Mouse (Mus musculus): ENCODE measurements around the gene Hnrnpa2b1. TPM values are rescaled to one million over a fixed set of nuclear protein-coding genes. Genes with fewer than 3 reads are reported as not detected.

The Hnrnpa2b1 gene
- polyA plus RNA-seq, 1 experiment = 434 TPM

DNA sequence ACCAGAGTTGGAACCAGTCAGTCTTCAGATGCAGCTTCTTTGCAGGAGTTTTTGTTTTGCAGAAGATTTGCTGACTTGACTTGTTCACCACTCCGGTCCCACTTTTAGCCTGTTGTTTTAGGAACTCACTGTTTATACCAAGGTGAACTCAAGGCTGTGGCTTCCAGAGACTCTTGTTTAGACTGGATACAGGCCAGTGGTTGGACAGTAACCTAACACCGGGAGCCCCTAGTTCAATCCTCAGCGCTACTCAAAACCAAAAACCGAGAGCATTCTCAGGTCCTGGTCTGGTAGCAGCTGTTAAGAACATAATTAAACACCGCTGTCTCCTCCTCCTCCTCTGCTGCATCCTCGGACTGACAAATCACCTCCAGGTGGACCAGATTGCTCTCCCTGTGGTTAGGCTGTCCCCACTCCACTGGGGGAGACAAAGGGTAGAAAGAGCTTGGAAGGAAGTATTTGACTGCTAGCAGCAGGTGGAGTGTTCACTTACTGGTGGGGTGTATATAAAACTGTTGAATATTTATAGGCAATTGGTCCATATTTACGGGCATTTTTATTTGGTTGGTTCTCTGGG lies 16.7 kb downstream of the Hnrnpa2b1 start:
- TF ChIP-seq GATA1 (IDR thresholded peaks at IDR 0.05; ENCODE audit: low read length) = no peak

DNA sequence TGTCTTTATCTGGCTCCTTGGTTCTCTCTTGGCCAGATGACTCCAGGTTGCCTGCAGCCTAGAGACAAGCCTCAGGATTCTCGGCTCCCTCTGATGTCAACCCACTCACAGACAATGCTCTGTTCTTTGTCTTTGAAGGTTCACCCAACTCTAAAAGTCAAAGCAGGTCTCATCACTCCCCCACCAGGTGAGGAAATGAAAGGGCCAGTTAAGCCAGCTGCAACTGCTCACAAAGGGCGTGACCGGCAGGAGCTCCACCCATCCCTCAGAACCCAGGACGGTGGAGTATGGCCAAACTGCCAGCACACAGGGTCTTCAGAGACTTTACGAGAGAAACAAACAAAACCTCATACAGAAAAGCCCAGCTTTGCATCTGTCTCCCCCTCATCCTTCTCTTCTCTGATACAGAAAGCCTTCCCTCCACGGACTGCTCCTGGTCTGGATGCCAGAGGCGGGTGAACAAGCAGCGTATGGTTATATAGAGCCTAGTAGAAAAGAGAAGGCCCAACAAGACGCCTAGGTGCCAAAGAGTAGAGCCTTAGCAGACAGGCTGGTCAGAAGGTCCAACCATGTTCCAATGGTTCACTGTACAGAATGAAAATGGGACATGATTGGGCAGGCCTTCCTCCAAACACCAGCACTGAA lies 27.4 kb downstream of the Hnrnpa2b1 start:
- TF ChIP-seq GATA1 (IDR thresholded peaks at IDR 0.05; ENCODE audit: low read length) = no peak

DNA sequence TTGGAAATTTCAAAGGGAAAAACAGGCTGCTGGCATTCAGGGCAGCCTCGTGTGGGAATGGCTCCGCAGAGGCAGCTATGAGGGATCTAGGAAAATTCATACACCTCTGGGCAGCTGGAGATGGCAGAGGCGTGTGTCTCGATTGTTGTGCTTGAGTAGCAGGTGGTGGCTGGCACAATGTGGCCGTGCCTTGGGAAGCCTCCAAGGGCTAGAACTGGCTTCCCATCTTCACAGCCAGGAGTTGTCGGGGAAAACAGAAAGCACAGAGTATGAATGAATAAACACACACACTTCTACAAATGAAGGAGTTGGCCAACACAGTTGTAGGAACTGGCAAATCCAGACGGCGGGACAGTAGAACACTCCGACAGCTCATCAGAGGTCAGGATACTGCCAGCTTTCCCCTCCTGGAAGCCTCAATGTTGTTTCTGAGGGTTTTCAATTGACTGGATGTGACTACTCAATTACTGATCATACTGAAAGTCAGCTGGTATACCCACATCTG lies 30.8 kb downstream of the Hnrnpa2b1 start:
- TF ChIP-seq GATA1 (IDR thresholded peaks at IDR 0.05; ENCODE audit: low read length) = no peak

DNA sequence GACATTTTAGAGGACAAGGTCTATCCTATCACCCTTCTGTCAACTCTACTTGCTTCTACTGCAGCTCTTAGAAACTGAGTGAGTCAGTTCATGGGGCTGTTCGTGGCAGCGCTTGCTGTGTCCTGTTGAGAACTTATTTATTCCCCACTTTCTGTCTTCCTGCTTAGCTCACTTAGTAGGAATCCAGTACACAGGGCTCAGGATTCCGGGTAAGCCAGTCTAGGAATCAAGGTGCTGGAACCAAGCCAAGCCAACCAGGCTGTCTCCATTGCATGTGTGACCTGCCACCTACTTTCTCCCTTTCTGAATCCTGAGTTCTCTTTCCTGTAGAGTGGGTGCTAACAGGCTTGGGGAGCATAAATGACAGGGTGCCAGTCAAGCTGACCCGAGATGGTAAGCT lies 32.0 kb downstream of the Hnrnpa2b1 start:
- TF ChIP-seq GATA1 (IDR thresholded peaks at IDR 0.05; ENCODE audit: low read length) = no peak

DNA sequence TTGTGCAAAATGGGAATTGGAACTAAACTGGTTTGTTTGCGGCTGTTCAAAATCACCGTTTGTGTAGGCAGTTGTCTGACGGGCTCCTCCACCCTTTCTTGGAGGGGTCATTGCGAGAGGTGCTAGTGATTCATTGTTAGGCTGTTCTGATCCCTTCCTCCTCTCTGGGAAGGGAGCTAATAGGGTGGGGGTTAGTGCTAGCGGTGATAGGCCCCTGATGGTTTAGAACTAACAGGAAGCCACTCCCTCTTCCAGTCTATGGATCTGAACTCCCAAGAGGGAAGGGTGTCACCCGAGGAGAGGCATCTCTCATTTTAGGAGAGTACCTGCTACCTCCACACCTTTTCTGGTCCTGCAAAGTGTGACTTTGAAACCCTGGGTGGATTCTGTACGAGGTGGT lies 35.4 kb downstream of the Hnrnpa2b1 start:
- TF ChIP-seq GATA1 (IDR thresholded peaks at IDR 0.05; ENCODE audit: low read length) = no peak

DNA sequence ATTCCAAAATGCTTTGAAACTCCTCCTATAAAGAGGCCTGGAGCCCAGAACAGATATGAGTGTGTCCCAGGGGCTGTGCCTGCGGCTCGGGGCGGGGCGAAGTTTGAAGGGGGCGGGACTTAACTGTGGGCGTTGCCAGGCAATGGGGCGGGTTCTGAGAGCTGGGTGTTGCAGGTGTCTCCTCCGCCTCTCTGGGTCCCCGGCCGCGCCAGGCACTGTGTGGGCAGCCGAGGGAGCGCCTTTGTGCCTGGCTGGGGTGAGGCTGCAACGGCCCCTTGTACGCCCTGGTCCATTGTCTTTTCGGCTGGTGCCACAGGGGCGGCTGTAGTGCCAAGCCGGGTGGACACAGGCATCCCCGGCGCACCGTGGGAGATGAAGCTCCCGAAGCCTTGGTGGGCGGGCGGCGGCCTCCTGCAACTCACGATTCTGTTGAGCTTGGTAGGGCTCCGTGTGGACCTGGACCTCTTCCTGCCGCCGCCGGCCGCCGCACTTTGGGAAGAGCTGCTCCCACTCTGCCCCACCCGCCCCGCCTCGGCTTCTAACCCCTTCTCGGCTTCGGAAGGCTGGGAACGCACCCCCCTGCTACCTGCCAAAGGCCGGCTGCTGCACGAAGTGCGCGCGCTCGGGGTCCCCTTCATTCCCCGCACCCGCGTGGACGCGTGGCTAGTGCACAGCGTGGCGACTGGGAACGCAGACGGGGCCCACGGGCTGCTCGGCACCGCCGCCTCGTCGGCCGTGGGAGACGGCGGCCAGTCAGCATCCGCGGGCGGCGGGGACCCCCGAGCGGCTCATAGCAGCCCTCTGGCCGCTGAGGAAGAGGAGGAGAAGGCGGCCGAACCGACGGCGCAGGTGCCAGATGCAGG lies 36.9 kb downstream of the Hnrnpa2b1 start, which contains the start of gene Nfe2l3:
Nfe2l3 (plus strand) TSS at position 136 of the 863 bp plus-strand sequence.
- TF ChIP-seq GATA1 (IDR thresholded peaks at IDR 0.05; ENCODE audit: low read length) = no peak

DNA sequence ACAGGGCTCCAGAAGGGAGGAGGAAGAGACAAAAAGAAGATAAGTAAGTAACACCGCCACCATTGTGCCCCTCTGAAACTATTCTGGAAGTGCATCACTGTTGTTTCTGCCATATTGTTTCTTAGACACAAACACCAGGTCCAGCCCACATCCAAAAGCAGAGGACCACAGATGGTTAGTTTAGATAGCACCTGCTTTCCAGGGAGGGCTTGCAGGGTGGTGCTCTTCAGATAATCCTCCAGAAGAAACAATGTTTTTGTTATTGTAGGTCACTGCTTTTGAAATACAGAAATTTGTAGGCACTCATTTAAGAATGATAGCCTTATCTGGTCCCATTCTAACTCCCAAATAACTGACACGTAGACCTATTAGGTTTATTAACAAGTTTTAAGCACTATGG lies 45.2 kb downstream of the Hnrnpa2b1 start:
- no peak for TF ChIP-seq GATA1 (IDR thresholded peaks at IDR 0.05; ENCODE audit: low read length)

DNA sequence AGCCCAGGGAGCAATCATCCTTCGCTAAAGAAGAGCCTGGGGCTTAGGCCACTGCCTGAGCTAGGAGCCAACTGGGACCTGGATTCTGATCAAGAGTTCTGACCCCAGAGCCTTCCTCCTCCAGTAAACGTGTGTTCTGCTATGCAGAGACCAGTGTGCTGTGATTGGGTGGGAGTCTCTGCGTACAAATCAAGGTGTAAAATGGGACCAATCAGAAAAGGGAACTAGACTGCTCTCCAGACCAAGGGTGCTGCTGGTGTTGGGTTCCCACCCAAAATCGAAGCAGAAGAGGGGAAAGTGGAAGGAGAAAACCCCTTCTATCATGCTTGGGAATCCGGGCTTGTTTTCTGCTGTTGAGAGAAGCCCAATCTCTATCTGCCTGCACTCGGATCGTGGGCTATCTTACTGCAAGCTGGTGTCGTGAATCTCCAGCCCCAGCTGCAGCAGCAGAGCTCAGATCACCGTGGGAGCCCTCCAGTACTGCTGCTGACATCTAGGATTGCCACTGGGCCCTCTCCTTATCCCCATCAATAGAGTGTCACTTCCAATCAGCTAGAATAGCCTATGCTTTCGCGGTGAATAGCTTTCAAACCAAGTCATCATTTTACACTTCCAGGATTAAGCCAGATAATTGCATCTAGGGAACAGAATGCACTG lies 46.1 kb downstream of the Hnrnpa2b1 start:
- no peak for TF ChIP-seq GATA1 (IDR thresholded peaks at IDR 0.05; ENCODE audit: low read length)

DNA sequence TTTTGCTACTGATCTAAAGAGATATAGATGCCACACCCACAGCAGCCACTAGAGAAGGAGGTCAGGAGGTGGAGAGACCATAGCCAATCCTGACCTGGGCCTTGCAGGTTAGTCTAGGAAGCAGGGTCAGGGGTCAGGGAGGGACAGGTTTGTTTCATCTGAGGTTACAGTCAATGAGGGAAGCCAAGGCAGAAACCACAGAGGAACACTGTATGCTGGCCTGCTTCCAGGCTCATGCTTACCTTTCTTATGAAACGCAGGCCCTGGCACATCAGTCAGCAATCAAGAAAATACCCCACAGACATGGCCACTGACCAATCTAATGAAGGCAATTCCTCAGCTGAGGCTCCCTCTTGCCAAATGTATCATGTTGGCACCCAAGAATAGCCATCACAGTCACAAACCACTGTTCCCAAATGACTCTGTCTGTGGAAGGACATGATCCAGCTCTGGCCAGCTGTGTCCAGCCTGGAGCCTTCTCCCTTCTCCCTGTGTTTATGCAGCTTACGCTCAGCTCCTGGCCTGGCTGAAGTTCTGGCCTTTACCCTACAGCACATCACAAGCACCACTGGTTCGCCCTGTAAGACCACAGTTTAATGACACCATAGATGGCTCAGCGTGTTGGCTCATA lies 52.3 kb downstream of the Hnrnpa2b1 start:
- no peak for TF ChIP-seq GATA1 (IDR thresholded peaks at IDR 0.05; ENCODE audit: low read length)

DNA sequence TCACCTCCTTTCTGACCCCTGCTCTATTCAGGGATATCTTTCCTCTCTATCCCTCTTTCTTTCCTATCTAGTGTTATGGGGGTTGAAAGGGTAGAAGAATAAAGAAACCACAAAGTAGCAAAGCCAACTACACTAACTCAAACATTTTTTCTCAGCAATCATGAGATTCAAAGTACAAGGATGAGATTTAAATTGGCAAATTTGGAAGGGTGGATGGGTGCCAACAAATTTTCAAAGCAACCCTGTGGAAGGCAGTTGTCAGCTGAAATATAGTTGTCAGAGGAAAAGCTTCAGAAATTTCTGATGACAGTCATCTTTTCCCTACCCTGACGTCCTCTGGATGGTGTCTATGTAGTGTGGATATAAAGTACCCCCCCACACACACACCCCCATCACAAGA lies 53.3 kb downstream of the Hnrnpa2b1 start:
- no peak for TF ChIP-seq GATA1 (IDR thresholded peaks at IDR 0.05; ENCODE audit: low read length)

Other genes with a start within 250 kb of the Hnrnpa2b1 start
- gene Nfe2l3, start 37.2 kb downstream of the Hnrnpa2b1 start, polyA plus RNA-seq (2012) = not detected in 2 replicates
- gene Cbx3, start 466 bp upstream of the Hnrnpa2b1 start, polyA plus RNA-seq (2012) = 75.0 and 84.6 TPM in 2 replicates
- not detected in 2 replicates for gene Snx10, start 54.0 kb upstream of the Hnrnpa2b1 start, polyA plus RNA-seq (2012)

All from G1E-ER4 (cell line).